Mouse (Mus musculus): Measurements from ENCODE around the gene Sirpb1a.
"Not testable (repeated sequence)": the region's sequence is repeated elsewhere in the genome, so short reads cannot be mapped to it uniquely, and the experiment has no call there.

- TF ChIP-seq SIN3A (IDR thresholded peaks at IDR 0.05; ENCODE audit: low read length); TBP (conservative IDR thresholded peaks at IDR 0.05; ENCODE audit: low read depth, low read length); CTCF (conservative IDR thresholded peaks at IDR 0.05 in 1 of 2, IDR thresholded peaks at IDR 0.05 in 1 of 2; ENCODE audit: low read depth in 2 of 2, low read length in 2 of 2); POLR2A (IDR thresholded peaks at IDR 0.05; ENCODE audit: low read depth, low read length); NELFE (IDR thresholded peaks at IDR 0.05; ENCODE audit: low read depth, low read length); MAX (IDR thresholded peaks at IDR 0.05; ENCODE audit: low read length): not testable (repeated sequence)
These were observed 80.7 kb downstream of the Sirpb1a start for GRCm38 (mm10) chr3:15345606-15346005.
